ENCODE assay signal across 26 mouse cellular contexts in genomic region chr3:108028641-108029365, GRCm38 (mm10). TPM values are rescaled to one million over a fixed set of nuclear protein-coding genes. Genes with fewer than 3 reads are reported as not detected.
DNase-seq lines count a peak whose midpoint lies in the region; ATAC-seq and TF ChIP-seq lines count a peak whose summit lies in the region.
"Had no signal": no experiment of that assay in that cellular context is flagged by ENCODE, and none has a peak within 500 bp of the region (broad histone marks: within the 10 kb centered on the region; RNA-seq: fewer than 3 reads in every experiment).

No protein-coding gene starts in this region.

- H3K27me3 ChIP-seq in liver, embryonic 13.5 days: 0 out of 2 replicates have a peak, but pooled peaks cover 3% of the 10 kb centered on the region
- peaks cover 3% of the 10 kb centered on the region for H3K27me3 ChIP-seq in liver, embryonic 11.5 days (replicated peaks; ENCODE audit: control insufficient read depth, insufficient read depth, low read length)
- H3K27me3 ChIP-seq: hindbrain, embryonic 12.5 days; midbrain, embryonic 12.5 days; Patski; stomach, embryonic 15.5 days had no signal

- no peak overlapping the region for H3K9ac ChIP-seq in liver, embryonic 13.5 days
- no peak overlapping the region for H3K9ac ChIP-seq in liver, embryonic 11.5 days (ENCODE audit: low read depth, low read length)
- H3K9ac ChIP-seq: hindbrain, embryonic 12.5 days; liver, embryonic 14.5 days; midbrain, embryonic 12.5 days; stomach, embryonic 15.5 days had no signal

- TF ChIP-seq CTCF in left cerebral cortex, adult 2 months (IDR thresholded peaks at IDR 0.05): no peak

- no peak for ATAC-seq in liver, embryonic 13.5 days (ENCODE audit: low read depth)
- ATAC-seq in liver, embryonic 11.5 days (replicated peaks; ENCODE audit: low FRiP score): no peak
- ATAC-seq: CD4-positive, CD25-positive, alpha-beta regulatory T cell, adult 4 months; forebrain, embryonic 14.5 days; Patski had no signal

- intact Hi-C loops in heart, postnatal 36 days (cut with DNase I): no loop called here
- intact Hi-C loops in left cerebral cortex, adult 2 months (cut with DNase I): no loop called here

- H3K36me3 ChIP-seq in liver, embryonic 13.5 days: no peaks in the 10 kb centered on the region
- no peaks in the 10 kb centered on the region for H3K36me3 ChIP-seq in liver, embryonic 11.5 days (ENCODE audit: control insufficient read depth, insufficient read depth, low read length)
- H3K36me3 ChIP-seq: hindbrain, embryonic 12.5 days; midbrain, embryonic 12.5 days; stomach, embryonic 15.5 days had no signal

- H3K9me3 ChIP-seq in liver, embryonic 13.5 days (replicated peaks): no peaks in the 10 kb centered on the region
- H3K9me3 ChIP-seq in liver, embryonic 11.5 days (ENCODE audit: control insufficient read depth, low read length): no peaks in the 10 kb centered on the region
- H3K9me3 ChIP-seq: hindbrain, embryonic 12.5 days; midbrain, embryonic 12.5 days; stomach, embryonic 15.5 days had no signal

- peak overlapping the region; percentile 15; the same call in 1 of the 2 replicates for H3K27ac ChIP-seq in liver, embryonic 13.5 days
- no peak overlapping the region for H3K27ac ChIP-seq in liver, embryonic 11.5 days (ENCODE audit: low read depth, low read length)
- no peak overlapping the region for H3K27ac ChIP-seq in left cerebral cortex, adult 2 months
- H3K27ac ChIP-seq: hindbrain, embryonic 12.5 days; liver, embryonic 14.5 days; macrophage; midbrain, embryonic 12.5 days; stomach, embryonic 15.5 days had no signal

- WGBS in liver, embryonic 13.5 days (ENCODE audit: insufficient replicate concordance): 68% methylated on average over 4 of the region's 4 CpGs
- 83% methylated on average over 4 of the region's 4 CpGs for WGBS in liver, embryonic 11.5 days

- H3K4me3 ChIP-seq in liver, embryonic 13.5 days (replicated peaks): no peak overlapping the region
- no peak overlapping the region for H3K4me3 ChIP-seq in liver, embryonic 11.5 days (ENCODE audit: low read depth, low read length)
- no peak overlapping the region for H3K4me3 ChIP-seq in left cerebral cortex, adult 2 months
- H3K4me3 ChIP-seq: hindbrain, embryonic 12.5 days; midbrain, embryonic 12.5 days; stomach, embryonic 15.5 days had no signal

- peak; percentile 54 for DNase-seq in heart, adult 11 months
- no peak for DNase-seq in heart, postnatal 36 days
- no peak for DNase-seq in liver, embryonic 13.5 days
- DNase-seq in liver, embryonic 11.5 days (ENCODE audit: low spot score): no peak
- peak; percentile 58 to 62 for DNase-seq in kidney, adult 8-10 months
- peak; percentile 51 to 55 for DNase-seq in kidney, postnatal 36 days
- DNase-seq in left cerebral cortex, adult 2 months (ENCODE audit: extremely low spot score in 1 of 2, low spot score in 2 of 2): no peak
- DNase-seq: adrenal gland, adult 8-10 months; cerebellum, adult 9-11 months; gastrocnemius, postnatal 36 days; left cerebral cortex, postnatal 4 days; right cerebral cortex, postnatal 25 days had no signal

- peaks cover 22% of the 10 kb centered on the region for H3K4me1 ChIP-seq in liver, embryonic 13.5 days (replicated peaks)
- H3K4me1 ChIP-seq in liver, embryonic 11.5 days (replicated peaks; ENCODE audit: control insufficient read depth, insufficient read depth, low read length): no peaks in the 10 kb centered on the region
- H3K4me1 ChIP-seq: hindbrain, embryonic 12.5 days; midbrain, embryonic 12.5 days; stomach, embryonic 15.5 days had no signal

- H3K4me2 ChIP-seq in liver, embryonic 13.5 days: no peak overlapping the region
- no peak overlapping the region; the same call in 1 of the 2 replicates for H3K4me2 ChIP-seq in liver, embryonic 11.5 days
- H3K4me2 ChIP-seq: hindbrain, embryonic 12.5 days; midbrain, embryonic 12.5 days; stomach, embryonic 15.5 days had no signal

RNA-seq across cellular contexts. Expression of gene Gstm1, which starts 11.0 kb away (rescaled TPM):
- 100 to 1,000 TPM; 265 to 324 TPM for total RNA-seq in heart, postnatal 36 days (2021)
- 264 and 265 TPM in 2 replicates for polyA plus RNA-seq in liver, embryonic 13.5 days (2015; fragmentation: Nextera tagmentation; extraction: Ambion mirVana)
- polyA plus RNA-seq in liver, embryonic 11.5 days (2014; fragmentation: Nextera tagmentation; extraction: Ambion mirVana): 244 and 267 TPM in 2 replicates
- 100 to 1,000 TPM; 266 to 284 TPM for total RNA-seq in left cerebral cortex, adult 2 months (2021)

RNA-seq across cellular contexts. Expression of gene Gstm4, which starts 15.9 kb away (rescaled TPM):
- 10 to 100 TPM; 12.3 to 13.3 TPM for total RNA-seq in heart, postnatal 36 days (2021)
- polyA plus RNA-seq in liver, embryonic 13.5 days (2015; fragmentation: Nextera tagmentation; extraction: Ambion mirVana): 17.9 and 19.6 TPM in 2 replicates
- 21.2 and 22.8 TPM in 2 replicates for polyA plus RNA-seq in liver, embryonic 11.5 days (2014; fragmentation: Nextera tagmentation; extraction: Ambion mirVana)
- 1 to 10 TPM; 7.8 to 8.0 TPM for total RNA-seq in left cerebral cortex, adult 2 months (2021)

RNA-seq across cellular contexts. Expression of gene Gstm2, which starts 42.5 kb away (rescaled TPM):
- total RNA-seq in heart, postnatal 36 days (2021): 100 to 1,000 TPM; 161 to 186 TPM
- 5.9 and 6.1 TPM in 2 replicates for polyA plus RNA-seq in liver, embryonic 13.5 days (2015; fragmentation: Nextera tagmentation; extraction: Ambion mirVana)
- polyA plus RNA-seq in liver, embryonic 11.5 days (2014; fragmentation: Nextera tagmentation; extraction: Ambion mirVana): 16.7 and 18.2 TPM in 2 replicates
- total RNA-seq in left cerebral cortex, adult 2 months (2021): 1 to 10 TPM; 2.0 to 4.6 TPM
- polyA plus RNA-seq: CD4-positive, CD25-positive, alpha-beta regulatory T cell, adult 4 months had no signal

RNA-seq across cellular contexts. Expression of gene Ampd2, which starts 57.6 kb away (rescaled TPM):
- total RNA-seq in heart, postnatal 36 days (2021): 1 to 10 TPM; 4.6 to 5.1 TPM
- polyA plus RNA-seq in liver, embryonic 13.5 days (2015; fragmentation: Nextera tagmentation; extraction: Ambion mirVana): 46.0 and 48.2 TPM in 2 replicates
- polyA plus RNA-seq in liver, embryonic 11.5 days (2014; fragmentation: Nextera tagmentation; extraction: Ambion mirVana): 119 and 123 TPM in 2 replicates
- 10 to 100 TPM; 58.8 to 61.4 TPM for total RNA-seq in left cerebral cortex, adult 2 months (2021)

RNA-seq across cellular contexts. Expression of gene Gstm3, which starts 59.7 kb away (rescaled TPM):
- total RNA-seq in heart, postnatal 36 days (2021): not detected
- polyA plus RNA-seq in liver, embryonic 13.5 days (2015; fragmentation: Nextera tagmentation; extraction: Ambion mirVana): 11.4 and 11.8 TPM in 2 replicates
- polyA plus RNA-seq in liver, embryonic 11.5 days (2014; fragmentation: Nextera tagmentation; extraction: Ambion mirVana): 7.5 and 7.7 TPM in 2 replicates
- total RNA-seq in left cerebral cortex, adult 2 months (2021): not detected
- total RNA-seq: ES-E14; gastrocnemius, postnatal 36 days; layer of hippocampus, adult 8-10 months; left cerebral cortex, postnatal 4 days had no signal
- polyA plus RNA-seq: CD4-positive, CD25-positive, alpha-beta regulatory T cell, adult 4 months; cortical plate, adult 2 months; embryonic facial prominence, embryonic 11.5 days; forebrain, embryonic 14.5 days; hindbrain, embryonic 12.5 days; macrophage; midbrain, embryonic 12.5 days; neural tube, embryonic 14.5 days; Patski; spleen, adult 2 months had no signal

Comparison
In these comparisons a context has a peak if more than half of its experiments do, and no peak if none do; other contexts are left out.
1. DNase-seq: peak in heart, adult 11 months (single experiment), kidney, adult 8-10 months (2 of 2) and kidney, postnatal 36 days (2 of 2); none in heart, postnatal 36 days (0 of 2), liver, embryonic 13.5 days (single experiment), liver, embryonic 11.5 days (single experiment) and left cerebral cortex, adult 2 months (0 of 2).
2. RNA of gene Gstm2, which starts 42.5 kb away (total RNA-seq): 161 to 186 TPM in heart, postnatal 36 days; 2.0 to 4.6 TPM in left cerebral cortex, adult 2 months; every median in the first group is over 10 times any median in the second.